Comparison of ENCODE assay signal across 9 mouse cellular contexts in genomic region chr7:126583761-126584160, GRCm38 (mm10). TPM values are rescaled to one million over a fixed set of nuclear protein-coding genes. Genes with fewer than 3 reads are reported as not detected.
DNase-seq lines count a peak whose midpoint lies in the region; ATAC-seq lines count a peak whose summit lies in the region.
"Had no signal": no experiment of that assay in that cellular context is flagged by ENCODE, and none has a peak within 500 bp of the region (broad histone marks: within the 10 kb centered on the region; RNA-seq: fewer than 3 reads in every experiment).

No protein-coding gene starts in this region.

- WGBS in hindbrain, embryonic 10.5 days: 60% methylated on average over 6 of the region's 6 CpGs
- 64% methylated on average over 6 of the region's 6 CpGs for WGBS in midbrain, embryonic 14.5 days

- intact Hi-C loops in left cerebral cortex, postnatal 10 days (cut with DNase I): loop anchor here (5.0 kb wide), 1 partner anchor 109 kb away; no protein-coding TSS in a partner anchor
- intact Hi-C loops in left cerebral cortex, postnatal 36 days (cut with DNase I): loop anchor here (5.0 kb wide), 1 partner anchor 114 kb away; the partner anchor contains the start of genes Bola2 and Slx1b

- no peak overlapping the region for H3K9ac ChIP-seq in midbrain, embryonic 14.5 days (replicated peaks; ENCODE audit: low read length)

- H3K9me3 ChIP-seq in hindbrain, embryonic 10.5 days: no peaks in the 10 kb centered on the region
- H3K9me3 ChIP-seq in midbrain, embryonic 14.5 days (ENCODE audit: control insufficient read depth, low read length): no peaks in the 10 kb centered on the region

- peak overlapping the region; percentile 93 for H3K27ac ChIP-seq in hindbrain, embryonic 10.5 days
- no peak overlapping the region; the same call in 1 of the 2 replicates for H3K27ac ChIP-seq in midbrain, embryonic 14.5 days (replicated peaks; ENCODE audit: low read depth, low read length)

- ATAC-seq in midbrain, embryonic 14.5 days (ENCODE audit: low FRiP score, low TSS enrichment): no peak

- H3K4me3 ChIP-seq in hindbrain, embryonic 10.5 days: peak overlapping the region; percentile 73
- peak overlapping the region; percentile 62 for H3K4me3 ChIP-seq in midbrain, embryonic 14.5 days (replicated peaks; ENCODE audit: low read depth, low read length)

- H3K27me3 ChIP-seq in hindbrain, embryonic 10.5 days (ENCODE audit: insufficient read depth, poor library complexity, severe bottlenecking): peaks cover 42% of the 10 kb centered on the region
- H3K27me3 ChIP-seq in midbrain, embryonic 14.5 days (ENCODE audit: control insufficient read depth, insufficient read depth, low read length): no peaks in the 10 kb centered on the region

- peak; percentile 45 for DNase-seq in kidney, adult 9 months
- DNase-seq in kidney, adult 11 months: no peak
- DNase-seq in ZHBTc4 (ENCODE audit: low read depth, low spot score): peak; percentile 16
- DNase-seq in hindbrain, embryonic 10.5 days (ENCODE audit: low spot score): no peak
- peak; percentile 5 for DNase-seq in midbrain, embryonic 14.5 days
- no peak for DNase-seq in left cerebral cortex, postnatal 10 days (ENCODE audit: extremely low spot score in 1 of 2, low spot score in 2 of 2)
- DNase-seq in adrenal gland, adult (ENCODE audit: inconsistent age in 2 of 2, low spot score in 1 of 2): no peak
- DNase-seq in left cerebral cortex, postnatal 36 days (ENCODE audit: low spot score in 2 of 2): no peak

- H3K4me2 ChIP-seq in midbrain, embryonic 14.5 days (ENCODE audit: low read length): peak overlapping the region; percentile 89

- peaks cover 37% of the 10 kb centered on the region for H3K4me1 ChIP-seq in hindbrain, embryonic 10.5 days (replicated peaks)
- peaks cover 10% of the 10 kb centered on the region; the same call in 1 of the 2 replicates for H3K4me1 ChIP-seq in midbrain, embryonic 14.5 days (ENCODE audit: control insufficient read depth, insufficient read depth, low read length)

- H3K36me3 ChIP-seq in hindbrain, embryonic 10.5 days: peaks cover 21% of the 10 kb centered on the region
- H3K36me3 ChIP-seq in midbrain, embryonic 14.5 days (ENCODE audit: control insufficient read depth, insufficient read depth, low read length): peaks cover 3% of the 10 kb centered on the region

RNA-seq across cellular contexts. Expression of gene Apobr, which starts 1.0 kb away (rescaled TPM):
- polyA plus RNA-seq in hindbrain, embryonic 10.5 days (2016; fragmentation: Nextera tagmentation; extraction: Ambion mirVana): 0.47 TPM in 2 replicates
- 0.28 and 0.55 TPM in 2 replicates for polyA plus RNA-seq in midbrain, embryonic 14.5 days (2014; fragmentation: Nextera tagmentation; extraction: Ambion mirVana)
- 1 to 10 TPM in 1 of 2 experiments, under 1 TPM in 1; 0.97 to 1.1 TPM for total RNA-seq in left cerebral cortex, postnatal 10 days (2021)
- total RNA-seq in left cerebral cortex, postnatal 36 days (2021): under 1 TPM; 0.39 to 0.63 TPM

RNA-seq across cellular contexts. Expression of gene Cln3, which starts 1.9 kb away (rescaled TPM):
- 27.3 and 29.9 TPM in 2 replicates for polyA plus RNA-seq in hindbrain, embryonic 10.5 days (2016; fragmentation: Nextera tagmentation; extraction: Ambion mirVana)
- 26.5 and 27.7 TPM in 2 replicates for polyA plus RNA-seq in midbrain, embryonic 14.5 days (2014; fragmentation: Nextera tagmentation; extraction: Ambion mirVana)
- total RNA-seq in left cerebral cortex, postnatal 10 days (2021): 10 to 100 TPM; 21.2 to 22.1 TPM
- total RNA-seq in left cerebral cortex, postnatal 36 days (2021): 10 to 100 TPM; 27.4 to 35.8 TPM

RNA-seq across cellular contexts. Expression of gene Il27, which starts 11.0 kb away (rescaled TPM):
- polyA plus RNA-seq in hindbrain, embryonic 10.5 days (2016; fragmentation: Nextera tagmentation; extraction: Ambion mirVana): not detected in 2 replicates
- polyA plus RNA-seq in midbrain, embryonic 14.5 days (2014; fragmentation: Nextera tagmentation; extraction: Ambion mirVana): not detected in 2 replicates
- not detected for total RNA-seq in left cerebral cortex, postnatal 10 days (2021)
- total RNA-seq in left cerebral cortex, postnatal 36 days (2021): not detected
- polyA plus RNA-seq: brain, embryonic 14.5 days had no signal

RNA-seq across cellular contexts. Expression of gene Eif3c, which starts 17.6 kb away (rescaled TPM):
- polyA plus RNA-seq in hindbrain, embryonic 10.5 days (2016; fragmentation: Nextera tagmentation; extraction: Ambion mirVana): 185 and 213 TPM in 2 replicates
- 171 and 174 TPM in 2 replicates for polyA plus RNA-seq in midbrain, embryonic 14.5 days (2014; fragmentation: Nextera tagmentation; extraction: Ambion mirVana)
- 100 to 1,000 TPM; 194 to 195 TPM for total RNA-seq in left cerebral cortex, postnatal 10 days (2021)
- 100 to 1,000 TPM; 169 to 193 TPM for total RNA-seq in left cerebral cortex, postnatal 36 days (2021)

RNA-seq across cellular contexts. Expression of gene Nupr1, which starts 46.9 kb away (rescaled TPM):
- 1.4 and 2.7 TPM in 2 replicates for polyA plus RNA-seq in hindbrain, embryonic 10.5 days (2016; fragmentation: Nextera tagmentation; extraction: Ambion mirVana)
- polyA plus RNA-seq in midbrain, embryonic 14.5 days (2014; fragmentation: Nextera tagmentation; extraction: Ambion mirVana): 0.84 and 5.8 TPM in 2 replicates
- 1 to 10 TPM; 8.7 to 8.9 TPM for total RNA-seq in left cerebral cortex, postnatal 10 days (2021)
- 10 to 100 TPM; 16.6 to 17.2 TPM for total RNA-seq in left cerebral cortex, postnatal 36 days (2021)

Comparison
In these comparisons a context has a peak if more than half of its experiments do, and no peak if none do; other contexts are left out.
1. DNase-seq: peak in kidney, adult 9 months (single experiment), ZHBTc4 (single experiment) and midbrain, embryonic 14.5 days (single experiment); none in kidney, adult 11 months (single experiment), hindbrain, embryonic 10.5 days (single experiment), left cerebral cortex, postnatal 10 days (0 of 2), adrenal gland, adult (0 of 2) and left cerebral cortex, postnatal 36 days (0 of 2).